Mouse (Mus musculus) liver, adult 10 weeks (tissue): ENCODE results near the gene Cyp4a12b. TPM values are rescaled to one million over a fixed set of nuclear protein-coding genes. Genes with fewer than 3 reads are reported as not detected.

Source experiments
- polyA plus RNA-seq: library from polyadenylated mRNA; stranded (reverse); fragments of 350-450 nt; fragmentation: Illumina TruSeq; extraction: RNeasy Lipid Tissue Mini Kit (QIAGEN cat#74804); gene quantifications from one replicate; pipeline ENCODE4 v1.2.3, GENCODE M21; 2014; ENCODE audit warnings: low read depth, low replicate concordance

The Cyp4a12b gene
- 0.42 TPM for polyA plus RNA-seq

DNA sequence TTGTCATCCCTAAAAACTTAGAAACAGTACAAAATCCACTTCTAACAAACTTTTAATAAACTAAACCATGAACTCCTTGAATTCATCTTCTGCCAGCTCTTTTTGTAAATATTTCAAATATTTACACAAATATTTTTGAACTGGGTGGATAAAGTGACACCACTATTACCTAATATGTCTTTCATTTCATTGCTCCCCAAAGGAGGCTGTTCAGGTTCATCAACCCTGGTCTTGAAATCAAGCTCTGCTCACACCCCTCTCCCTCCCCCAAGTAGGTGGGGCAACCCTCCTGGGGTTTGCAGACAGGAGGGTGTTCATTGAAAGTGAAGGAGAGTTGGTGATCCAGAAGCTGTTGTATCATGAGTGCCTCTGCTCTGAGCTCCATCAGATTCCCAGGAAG, at the start of gene Cyp4a12b:
Gene Cyp4a12b (plus strand): TSS at position 301 of the 400 bp plus-strand sequence.

DNA sequence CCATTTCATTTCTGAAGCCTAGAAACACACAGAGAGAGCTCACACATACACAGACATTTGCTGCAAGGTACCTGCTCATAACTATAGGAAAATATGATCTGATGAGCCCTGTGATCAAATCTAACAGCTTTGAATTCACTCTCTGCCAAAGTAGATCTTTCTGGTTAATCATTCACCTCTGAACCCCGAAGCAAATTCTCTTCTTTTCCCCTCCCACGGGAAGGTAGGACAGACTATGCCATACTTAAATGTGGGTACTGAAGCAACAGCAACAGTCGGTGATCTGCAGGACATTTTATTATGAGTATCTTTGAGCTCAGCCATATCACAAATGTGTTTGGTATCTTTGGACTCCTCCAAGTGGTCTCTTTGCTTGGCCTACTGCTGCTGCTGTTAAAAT, 40.9 kb downstream of the Cyp4a12b start, which contains the start of gene Cyp4a30b:
Gene Cyp4a30b (plus strand): TSS at position 301 of the 400 bp plus-strand sequence.

Other genes starting within 250 kb of the Cyp4a12b start
- gene Cyp4a29, start 169.5 kb upstream of the Cyp4a12b start, polyA plus RNA-seq, result not detected
- gene Cyp4a12a, start 112.6 kb upstream of the Cyp4a12b start, polyA plus RNA-seq, result 1.4 TPM
- gene Cyp4a30b, start 41.0 kb downstream of the Cyp4a12b start, polyA plus RNA-seq, result not detected
- 1,492 TPM for gene Cyp4a14, start 84.5 kb downstream of the Cyp4a12b start, polyA plus RNA-seq
- gene Cyp4a10, start 106.6 kb downstream of the Cyp4a12b start, polyA plus RNA-seq, result 1,850 TPM
- 21.6 TPM for gene Cyp4a31, start 152.0 kb downstream of the Cyp4a12b start, polyA plus RNA-seq
- 24.2 TPM for gene Cyp4a32, start 189.3 kb downstream of the Cyp4a12b start, polyA plus RNA-seq
- gene Cyp4b1, start 236.1 kb downstream of the Cyp4a12b start, polyA plus RNA-seq, result 13.7 TPM